In genomic region chr6:52861928-52862327, GRCm38 (mm10) we compare ENCODE assay signal across 9 mouse cellular contexts.
DNase-seq lines count a peak whose midpoint lies in the region; ATAC-seq and TF ChIP-seq lines count a peak whose summit lies in the region.
"Had no signal": no experiment of that assay in that cellular context is flagged by ENCODE, and none has a peak within 500 bp of the region (broad histone marks: within the 10 kb centered on the region; RNA-seq: fewer than 3 reads in every experiment).

No protein-coding gene starts in this region.

- no peak overlapping the region for H3K4me2 ChIP-seq in intestine, embryonic 14.5 days (ENCODE audit: low read length)
- H3K4me2 ChIP-seq in intestine, postnatal 0 days (replicated peaks; ENCODE audit: low read depth): no peak overlapping the region
- H3K4me2 ChIP-seq in limb, embryonic 14.5 days (replicated peaks; ENCODE audit: low read depth, low read length, severe bottlenecking): no peak overlapping the region
- H3K4me2 ChIP-seq: liver, embryonic 12.5 days had no signal

- H3K4me1 ChIP-seq in intestine, embryonic 14.5 days (replicated peaks; ENCODE audit: control insufficient read depth, insufficient read depth, low read length): peaks cover 27% of the 10 kb centered on the region
- H3K4me1 ChIP-seq in intestine, postnatal 0 days (replicated peaks; ENCODE audit: control insufficient read depth, insufficient read depth, low read length): no peaks in the 10 kb centered on the region
- H3K4me1 ChIP-seq in heart, embryonic 10.5 days: peaks cover 48% of the 10 kb centered on the region
- peaks cover 55% of the 10 kb centered on the region for H3K4me1 ChIP-seq in limb, embryonic 14.5 days (ENCODE audit: control insufficient read depth, insufficient read depth, low read length)
- H3K4me1 ChIP-seq: liver, embryonic 12.5 days had no signal

- TF ChIP-seq CTCF in intestine, postnatal 0 days (IDR thresholded peaks at IDR 0.05; ENCODE audit: low read depth): no peak

- no peak for TF ChIP-seq POLR2A in limb, embryonic 14.5 days (IDR thresholded peaks at IDR 0.05; ENCODE audit: borderline replicate concordance, extremely low read depth, insufficient read depth, insufficient read length)

- H3K9me3 ChIP-seq in intestine, embryonic 14.5 days (ENCODE audit: control insufficient read depth, low read length): no peaks in the 10 kb centered on the region
- no peaks in the 10 kb centered on the region for H3K9me3 ChIP-seq in intestine, postnatal 0 days (ENCODE audit: control insufficient read depth)
- no peaks in the 10 kb centered on the region for H3K9me3 ChIP-seq in heart, embryonic 10.5 days
- H3K9me3 ChIP-seq in limb, embryonic 14.5 days (ENCODE audit: control insufficient read depth, low read length): no peaks in the 10 kb centered on the region
- H3K9me3 ChIP-seq: liver, embryonic 12.5 days had no signal

- H3K9ac ChIP-seq in intestine, embryonic 14.5 days (ENCODE audit: low read length): no peak overlapping the region
- no peak overlapping the region for H3K9ac ChIP-seq in intestine, postnatal 0 days (ENCODE audit: low read depth, low read length)
- no peak overlapping the region for H3K9ac ChIP-seq in limb, embryonic 14.5 days (ENCODE audit: low read depth, low read length, severe bottlenecking)
- H3K9ac ChIP-seq: liver, embryonic 12.5 days had no signal

- peak; percentile 23; the same call in 1 of the 2 replicates for ATAC-seq in intestine, embryonic 14.5 days (replicated peaks; ENCODE audit: low FRiP score, low TSS enrichment, low read depth)
- ATAC-seq in intestine, postnatal 0 days: no peak
- peak; percentile 87 for ATAC-seq in limb, embryonic 14.5 days (ENCODE audit: low FRiP score, low read depth)
- ATAC-seq: liver, embryonic 12.5 days had no signal

- 20% methylated on average over 7 of the region's 7 CpGs for WGBS in intestine, embryonic 14.5 days
- 58% methylated on average over 7 of the region's 7 CpGs for WGBS in intestine, postnatal 0 days
- 30% methylated on average over 7 of the region's 7 CpGs for WGBS in heart, embryonic 10.5 days
- 7% methylated on average over 7 of the region's 7 CpGs for WGBS in limb, embryonic 14.5 days

- no peaks in the 10 kb centered on the region for H3K36me3 ChIP-seq in intestine, embryonic 14.5 days (ENCODE audit: control insufficient read depth, insufficient read depth, low read length)
- H3K36me3 ChIP-seq in intestine, postnatal 0 days (ENCODE audit: control insufficient read depth, insufficient read depth): no peaks in the 10 kb centered on the region
- H3K36me3 ChIP-seq in heart, embryonic 10.5 days: no peaks in the 10 kb centered on the region
- no peaks in the 10 kb centered on the region for H3K36me3 ChIP-seq in limb, embryonic 14.5 days (ENCODE audit: control insufficient read depth, insufficient read depth, low read length)
- H3K36me3 ChIP-seq: liver, embryonic 12.5 days had no signal

- H3K27ac ChIP-seq in intestine, embryonic 14.5 days (ENCODE audit: low read depth): peak overlapping the region; percentile 57
- H3K27ac ChIP-seq in intestine, postnatal 0 days (ENCODE audit: low read depth, low read length): no peak overlapping the region
- peak overlapping the region; percentile 79 for H3K27ac ChIP-seq in heart, embryonic 10.5 days
- H3K27ac ChIP-seq in limb, embryonic 14.5 days (replicated peaks; ENCODE audit: low read depth, low read length): no peak overlapping the region
- H3K27ac ChIP-seq: liver, embryonic 12.5 days had no signal

- no peak for DNase-seq in intestine, embryonic 14.5 days (ENCODE audit: low spot score)
- DNase-seq in embryo, embryonic 11 days: peak; percentile 80
- peak; percentile 85 for DNase-seq in heart, embryonic 10.5 days (ENCODE audit: low spot score)
- peak; percentile 94 for DNase-seq in limb, embryonic 14.5 days (ENCODE audit: low spot score)
- no peak for DNase-seq in right cerebral cortex, adult 18-20 months
- no peak for DNase-seq in urinary bladder, adult 2 months (ENCODE audit: low spot score)
- no peak for DNase-seq in frontal cortex, postnatal 14 days (ENCODE audit: low spot score in 2 of 2)

- H3K27me3 ChIP-seq in intestine, embryonic 14.5 days (replicated peaks; ENCODE audit: control insufficient read depth, insufficient read depth, low read length): no peaks in the 10 kb centered on the region
- no peaks in the 10 kb centered on the region for H3K27me3 ChIP-seq in intestine, postnatal 0 days (replicated peaks; ENCODE audit: control insufficient read depth, insufficient read depth, low read length)
- H3K27me3 ChIP-seq in heart, embryonic 10.5 days (ENCODE audit: insufficient read depth, poor library complexity, severe bottlenecking): no peaks in the 10 kb centered on the region; the same call in 1 of the 2 replicates
- H3K27me3 ChIP-seq in limb, embryonic 14.5 days (ENCODE audit: control insufficient read depth, insufficient read depth, low read length): no peaks in the 10 kb centered on the region
- H3K27me3 ChIP-seq: liver, embryonic 12.5 days had no signal

- no peak overlapping the region for H3K4me3 ChIP-seq in intestine, embryonic 14.5 days (ENCODE audit: low read depth, low read length)
- no peak overlapping the region for H3K4me3 ChIP-seq in intestine, postnatal 0 days (ENCODE audit: low read depth, low read length)
- no peak overlapping the region for H3K4me3 ChIP-seq in heart, embryonic 10.5 days
- H3K4me3 ChIP-seq in limb, embryonic 14.5 days (replicated peaks; ENCODE audit: low read length): no peak overlapping the region
- H3K4me3 ChIP-seq: liver, embryonic 12.5 days had no signal

Comparison
In these comparisons a context has a peak if more than half of its experiments do, and no peak if none do; other contexts are left out.
1. H3K27ac ChIP-seq: peak in intestine, embryonic 14.5 days (single experiment) and heart, embryonic 10.5 days (single experiment); none in intestine, postnatal 0 days (single experiment) and limb, embryonic 14.5 days (single experiment).
2. DNase-seq: peak in embryo, embryonic 11 days (single experiment), heart, embryonic 10.5 days (single experiment) and limb, embryonic 14.5 days (single experiment); none in intestine, embryonic 14.5 days (single experiment), right cerebral cortex, adult 18-20 months (single experiment), urinary bladder, adult 2 months (single experiment) and frontal cortex, postnatal 14 days (0 of 2).